Mouse (Mus musculus): ENCODE results near the gene Stk24.
"Not testable (repeated sequence)": the region's sequence is repeated elsewhere in the genome, so short reads cannot be mapped to it uniquely, and the experiment has no call there.

Gene Stk24

GRCm38 (mm10) chr14:121379827-121380145 is at the start of gene Stk24:
Stk24 (minus strand) TSS chr14:121380011.
- no peak for DNase-seq (ENCODE audit: low read depth, low spot score)

GRCm38 (mm10) chr14:121428148-121428547 is 48.3 kb upstream of the Stk24 start:
- DNase-seq (ENCODE audit: low read depth, low spot score) = peak; percentile 57

- peak; percentile 70 for DNase-seq (ENCODE audit: low read depth, low spot score)
Observed at GRCm38 (mm10) chr14:121426743-121427142, 46.9 kb upstream of the Stk24 start.

- no peak for DNase-seq (ENCODE audit: low read depth, low spot score)
Observed at GRCm38 (mm10) chr14:121425004-121425793, 45.4 kb upstream of the Stk24 start.

- DNase-seq (ENCODE audit: low read depth, low spot score) = no peak
Observed at GRCm38 (mm10) chr14:121423341-121423751, 43.5 kb upstream of the Stk24 start.

GRCm38 (mm10) chr14:121422664-121423340 is 43.0 kb upstream of the Stk24 start:
- no peak for DNase-seq (ENCODE audit: low read depth, low spot score)

GRCm38 (mm10) chr14:121422000-121422399 is 42.2 kb upstream of the Stk24 start:
- DNase-seq (ENCODE audit: low read depth, low spot score) = no peak

GRCm38 (mm10) chr14:121417594-121417993 is 37.8 kb upstream of the Stk24 start:
- DNase-seq (ENCODE audit: low read depth, low spot score) = no peak

GRCm38 (mm10) chr14:121416626-121417319 is 37.0 kb upstream of the Stk24 start:
- no peak for DNase-seq (ENCODE audit: low read depth, low spot score)

- DNase-seq (ENCODE audit: low read depth, low spot score) = no peak
Observed at GRCm38 (mm10) chr14:121414635-121415241, 34.9 kb upstream of the Stk24 start.

- DNase-seq (ENCODE audit: low read depth, low spot score) = not testable (repeated sequence)
Observed at GRCm38 (mm10) chr14:121413726-121414125, 33.9 kb upstream of the Stk24 start.

- DNase-seq (ENCODE audit: low read depth, low spot score) = no peak
Observed at GRCm38 (mm10) chr14:121408944-121409343, 29.1 kb upstream of the Stk24 start.

- DNase-seq (ENCODE audit: low read depth, low spot score) = no peak
Observed at GRCm38 (mm10) chr14:121406943-121407342, 27.1 kb upstream of the Stk24 start.

- DNase-seq (ENCODE audit: low read depth, low spot score) = no peak
Observed at GRCm38 (mm10) chr14:121405546-121405945, 25.7 kb upstream of the Stk24 start.

GRCm38 (mm10) chr14:121405120-121405519 is 25.3 kb upstream of the Stk24 start:
- DNase-seq (ENCODE audit: low read depth, low spot score) = no peak

GRCm38 (mm10) chr14:121399676-121400075 is 19.9 kb upstream of the Stk24 start:
- no peak for DNase-seq (ENCODE audit: low read depth, low spot score)

GRCm38 (mm10) chr14:121397471-121397870 is 17.7 kb upstream of the Stk24 start:
- no peak for DNase-seq (ENCODE audit: low read depth, low spot score)

GRCm38 (mm10) chr14:121395125-121395524 is 15.3 kb upstream of the Stk24 start:
- DNase-seq (ENCODE audit: low read depth, low spot score) = peak; percentile 59

GRCm38 (mm10) chr14:121391927-121392326 is 12.1 kb upstream of the Stk24 start:
- DNase-seq (ENCODE audit: low read depth, low spot score) = no peak

GRCm38 (mm10) chr14:121387760-121388159 is 7.9 kb upstream of the Stk24 start:
- DNase-seq (ENCODE audit: low read depth, low spot score) = no peak

- no peak for DNase-seq (ENCODE audit: low read depth, low spot score)
Observed at GRCm38 (mm10) chr14:121385440-121385839, 5.6 kb upstream of the Stk24 start.

GRCm38 (mm10) chr14:121383801-121384200 is 4.0 kb upstream of the Stk24 start:
- no peak for DNase-seq (ENCODE audit: low read depth, low spot score)

Data from R1 (cell line).